Mouse (Mus musculus): ENCODE measurements around the gene Mief1.

GRCm38 (mm10) chr15:80277625-80278024 is 43.8 kb downstream of the Mief1 start:
- no peak for TF ChIP-seq CTCF (IDR thresholded peaks at IDR 0.05; ENCODE audit: insufficient read depth, low read length)
- TF ChIP-seq POLR2A (IDR thresholded peaks at IDR 0.05; ENCODE audit: borderline replicate concordance, extremely low read depth, low read depth, low read length), result no peak

All from lung, adult 2 months (tissue).